ENCODE assay signal across 23 mouse cellular contexts in genomic region chr17:88261556-88261955, GRCm38 (mm10).
DNase-seq lines count a peak whose midpoint lies in the region; ATAC-seq lines count a peak whose summit lies in the region.
"Had no signal": no experiment of that assay in that cellular context is flagged by ENCODE, and none has a peak within 500 bp of the region (broad histone marks: within the 10 kb centered on the region; RNA-seq: fewer than 3 reads in every experiment).

No protein-coding gene starts in this region.

- peak; percentile 20 for DNase-seq in forebrain, embryonic 14.5 days (ENCODE audit: low spot score)
- no peak for DNase-seq in forebrain, embryonic 10.5 days (ENCODE audit: extremely low spot score, low spot score)
- DNase-seq in midbrain, embryonic 11.5 days (ENCODE audit: low spot score, missing footprints): no peak
- peak; percentile 29 for DNase-seq in mesoderm, embryonic 11.5 days (ENCODE audit: low read depth, low spot score)
- DNase-seq in cerebellum, adult 18-20 months: no peak
- DNase-seq: cerebellum, adult 8-10 months; gastrocnemius, postnatal 36 days; heart, postnatal 10 days; kidney, adult 9 months; kidney, postnatal 36 days; lung, embryonic 14.5 days; lung, postnatal 4 days; spleen, adult 18-20 months; thymus, postnatal 25 days had no signal

- H3K27ac ChIP-seq in forebrain, embryonic 14.5 days (ENCODE audit: low read depth, low read length): no peak overlapping the region
- no peak overlapping the region for H3K27ac ChIP-seq in forebrain, embryonic 10.5 days
- H3K27ac ChIP-seq in midbrain, embryonic 11.5 days (ENCODE audit: low read depth, low read length): no peak overlapping the region
- no peak overlapping the region for H3K27ac ChIP-seq in midbrain, embryonic 16.5 days (ENCODE audit: low read length)
- H3K27ac ChIP-seq in neural tube, embryonic 15.5 days (replicated peaks): no peak overlapping the region
- H3K27ac ChIP-seq: forebrain, embryonic 13.5 days; hindbrain, embryonic 14.5 days; intestine, embryonic 15.5 days; liver, embryonic 12.5 days; neural tube, embryonic 12.5 days had no signal

- 43% methylated on average over 8 of the region's 8 CpGs for WGBS in forebrain, embryonic 14.5 days
- WGBS in forebrain, embryonic 10.5 days: 45% methylated on average over 8 of the region's 8 CpGs
- WGBS in midbrain, embryonic 11.5 days: 29% methylated on average over 8 of the region's 8 CpGs
- 28% methylated on average over 8 of the region's 8 CpGs for WGBS in midbrain, embryonic 16.5 days
- 38% methylated on average over 8 of the region's 8 CpGs for WGBS in neural tube, embryonic 15.5 days

- H3K4me1 ChIP-seq in forebrain, embryonic 14.5 days (ENCODE audit: control insufficient read depth, insufficient read depth, low read length): peaks cover 4% of the 10 kb centered on the region
- H3K4me1 ChIP-seq in forebrain, embryonic 10.5 days: peaks cover 15% of the 10 kb centered on the region
- peaks cover 5% of the 10 kb centered on the region; the same call in 1 of the 2 replicates for H3K4me1 ChIP-seq in midbrain, embryonic 11.5 days (ENCODE audit: control insufficient read depth, insufficient read depth, low read length)
- peaks cover 4% of the 10 kb centered on the region; the same call in 1 of the 2 replicates for H3K4me1 ChIP-seq in midbrain, embryonic 16.5 days (ENCODE audit: control insufficient read depth, insufficient read depth, low read length)
- H3K4me1 ChIP-seq in neural tube, embryonic 15.5 days: peaks cover 10% of the 10 kb centered on the region

- H3K36me3 ChIP-seq in forebrain, embryonic 14.5 days (ENCODE audit: control insufficient read depth, insufficient read depth, low read length): no peaks in the 10 kb centered on the region
- no peaks in the 10 kb centered on the region for H3K36me3 ChIP-seq in forebrain, embryonic 10.5 days (replicated peaks)
- H3K36me3 ChIP-seq in midbrain, embryonic 11.5 days (ENCODE audit: control insufficient read depth, insufficient read depth, low read length): no peaks in the 10 kb centered on the region
- no peaks in the 10 kb centered on the region for H3K36me3 ChIP-seq in midbrain, embryonic 16.5 days (ENCODE audit: control insufficient read depth, insufficient read depth, low read length)
- no peaks in the 10 kb centered on the region for H3K36me3 ChIP-seq in neural tube, embryonic 15.5 days
- H3K36me3 ChIP-seq: intestine, embryonic 15.5 days; liver, embryonic 12.5 days; neural tube, embryonic 12.5 days had no signal

- H3K27me3 ChIP-seq in forebrain, embryonic 14.5 days (replicated peaks; ENCODE audit: control insufficient read depth, insufficient read depth, low read length): no peaks in the 10 kb centered on the region
- H3K27me3 ChIP-seq in forebrain, embryonic 10.5 days (ENCODE audit: poor library complexity, severe bottlenecking): no peaks in the 10 kb centered on the region
- no peaks in the 10 kb centered on the region for H3K27me3 ChIP-seq in midbrain, embryonic 11.5 days (ENCODE audit: control insufficient read depth, insufficient read depth, low read length)
- no peaks in the 10 kb centered on the region for H3K27me3 ChIP-seq in midbrain, embryonic 16.5 days (ENCODE audit: control insufficient read depth, insufficient read depth, low read depth, low read length)
- H3K27me3 ChIP-seq in neural tube, embryonic 15.5 days (replicated peaks): no peaks in the 10 kb centered on the region
- H3K27me3 ChIP-seq: forebrain, embryonic 13.5 days; intestine, embryonic 15.5 days; liver, embryonic 12.5 days; neural tube, embryonic 12.5 days had no signal

- no peak overlapping the region for H3K9ac ChIP-seq in forebrain, embryonic 14.5 days (ENCODE audit: low read length)
- H3K9ac ChIP-seq in midbrain, embryonic 11.5 days (ENCODE audit: low read length): no peak overlapping the region
- no peak overlapping the region for H3K9ac ChIP-seq in midbrain, embryonic 16.5 days (ENCODE audit: low read depth, low read length)
- no peak overlapping the region for H3K9ac ChIP-seq in neural tube, embryonic 15.5 days (replicated peaks)
- H3K9ac ChIP-seq: forebrain, embryonic 13.5 days; hindbrain, embryonic 14.5 days; intestine, embryonic 15.5 days; liver, embryonic 12.5 days; lung, embryonic 14.5 days; neural tube, embryonic 12.5 days had no signal

- H3K4me3 ChIP-seq in forebrain, embryonic 14.5 days (ENCODE audit: low read depth, low read length): no peak overlapping the region
- H3K4me3 ChIP-seq in forebrain, embryonic 10.5 days: no peak overlapping the region
- H3K4me3 ChIP-seq in midbrain, embryonic 11.5 days (ENCODE audit: low read depth, low read length): no peak overlapping the region
- no peak overlapping the region for H3K4me3 ChIP-seq in midbrain, embryonic 16.5 days (ENCODE audit: low read depth, low read length)
- H3K4me3 ChIP-seq in neural tube, embryonic 15.5 days (replicated peaks): no peak overlapping the region
- H3K4me3 ChIP-seq: forebrain, embryonic 13.5 days; intestine, embryonic 15.5 days; liver, embryonic 12.5 days; neural tube, embryonic 12.5 days had no signal

- H3K4me2 ChIP-seq in forebrain, embryonic 14.5 days (ENCODE audit: low read length): no peak overlapping the region
- H3K4me2 ChIP-seq in midbrain, embryonic 11.5 days: no peak overlapping the region
- no peak overlapping the region for H3K4me2 ChIP-seq in midbrain, embryonic 16.5 days (ENCODE audit: low read length)
- H3K4me2 ChIP-seq in neural tube, embryonic 15.5 days: no peak overlapping the region
- H3K4me2 ChIP-seq: forebrain, embryonic 13.5 days; heart, embryonic 11.5 days; hindbrain, embryonic 14.5 days; intestine, embryonic 15.5 days; liver, embryonic 12.5 days; lung, embryonic 14.5 days; neural tube, embryonic 12.5 days had no signal

- H3K9me3 ChIP-seq in forebrain, embryonic 14.5 days (replicated peaks; ENCODE audit: control insufficient read depth, low read length): no peaks in the 10 kb centered on the region
- no peaks in the 10 kb centered on the region for H3K9me3 ChIP-seq in forebrain, embryonic 10.5 days
- no peaks in the 10 kb centered on the region for H3K9me3 ChIP-seq in midbrain, embryonic 11.5 days (ENCODE audit: control insufficient read depth, low read length)
- no peaks in the 10 kb centered on the region for H3K9me3 ChIP-seq in midbrain, embryonic 16.5 days (replicated peaks; ENCODE audit: control insufficient read depth, low read length, poor library complexity, severe bottlenecking)
- no peaks in the 10 kb centered on the region for H3K9me3 ChIP-seq in neural tube, embryonic 15.5 days (replicated peaks)
- H3K9me3 ChIP-seq: forebrain, embryonic 13.5 days; intestine, embryonic 15.5 days; liver, embryonic 12.5 days; neural tube, embryonic 12.5 days had no signal

- no peak for ATAC-seq in forebrain, embryonic 14.5 days
- peak; percentile 63 for ATAC-seq in midbrain, embryonic 11.5 days (ENCODE audit: low FRiP score)
- no peak for ATAC-seq in midbrain, embryonic 16.5 days
- no peak for ATAC-seq in neural tube, embryonic 15.5 days (ENCODE audit: low FRiP score)
- ATAC-seq in megakaryocyte, adult 5-6 weeks (ENCODE audit: poor library complexity, severe bottlenecking): no peak
- ATAC-seq: forebrain, embryonic 13.5 days; intestine, embryonic 15.5 days; liver, embryonic 12.5 days had no signal

Comparison
In these comparisons a context has a peak if more than half of its experiments do, and no peak if none do; other contexts are left out.
1. DNase-seq: peak in forebrain, embryonic 14.5 days (single experiment) and mesoderm, embryonic 11.5 days (single experiment); none in forebrain, embryonic 10.5 days (single experiment), midbrain, embryonic 11.5 days (single experiment) and cerebellum, adult 18-20 months (0 of 2).